9 mouse cellular contexts compared by ENCODE assay signal in genomic region chr15:91192223-91192598, GRCm38 (mm10). TPM values are rescaled to one million over a fixed set of nuclear protein-coding genes. Genes with fewer than 3 reads are reported as not detected.
DNase-seq lines count a peak whose midpoint lies in the region; ATAC-seq and TF ChIP-seq lines count a peak whose summit lies in the region.
"Had no signal": no experiment of that assay in that cellular context is flagged by ENCODE, and none has a peak within 500 bp of the region (broad histone marks: within the 10 kb centered on the region; RNA-seq: fewer than 3 reads in every experiment).

No protein-coding gene starts in this region.

- TF ChIP-seq CTCF in bone marrow macrophage, adult 2 months (IDR thresholded peaks at IDR 0.05; ENCODE audit: low read depth, low read length), result no peak

- peak overlapping the region; percentile 67 for H3K9ac ChIP-seq in heart, embryonic 12.5 days
- H3K9ac ChIP-seq in hindbrain, embryonic 13.5 days, result peak overlapping the region; percentile 75

- no peak for TF ChIP-seq POLR2A in bone marrow macrophage, adult 2 months (IDR thresholded peaks at IDR 0.05; ENCODE audit: borderline replicate concordance, low read depth, low read length)

- H3K27me3 ChIP-seq in heart, embryonic 12.5 days (replicated peaks), result no peaks in the 10 kb centered on the region
- no peaks in the 10 kb centered on the region for H3K27me3 ChIP-seq in hindbrain, embryonic 13.5 days
- H3K27me3 ChIP-seq: CH12.LX had no signal

- peak overlapping the region; percentile 75 for H3K4me2 ChIP-seq in heart, embryonic 12.5 days
- peak overlapping the region; percentile 90 for H3K4me2 ChIP-seq in hindbrain, embryonic 13.5 days

- H3K4me1 ChIP-seq in heart, embryonic 12.5 days (replicated peaks), result peaks cover 5% of the 10 kb centered on the region
- H3K4me1 ChIP-seq in bone marrow macrophage, adult 2 months (ENCODE audit: control insufficient read depth, insufficient read depth, low read length), result peaks cover 29% of the 10 kb centered on the region
- H3K4me1 ChIP-seq in hindbrain, embryonic 13.5 days (replicated peaks), result peaks cover 27% of the 10 kb centered on the region

- no peak for DNase-seq in heart, adult 8-10 months (ENCODE audit: low spot score)
- DNase-seq in mesoderm, embryonic 11.5 days (ENCODE audit: low read depth, low spot score), result peak; percentile 33
- DNase-seq in cerebellum, postnatal 36 days, result no peak
- DNase-seq in thymus, postnatal 14 days, result no peak
- no peak for DNase-seq in gastrocnemius, adult 8-10 months (ENCODE audit: low spot score in 2 of 2)

- H3K9me3 ChIP-seq in heart, embryonic 12.5 days (replicated peaks), result no peaks in the 10 kb centered on the region
- no peaks in the 10 kb centered on the region for H3K9me3 ChIP-seq in hindbrain, embryonic 13.5 days

- ATAC-seq in heart, embryonic 12.5 days (ENCODE audit: insufficient number of reproducible peaks, low FRiP score), result peak; percentile 15; the same call in 1 of the 2 replicates
- peak; percentile 46 for ATAC-seq in hindbrain, embryonic 13.5 days (ENCODE audit: low FRiP score)

- WGBS in heart, embryonic 12.5 days, result 11% methylated on average over 7 of the region's 7 CpGs
- 13% methylated on average over 7 of the region's 7 CpGs for WGBS in hindbrain, embryonic 13.5 days

- H3K27ac ChIP-seq in heart, embryonic 12.5 days (ENCODE audit: poor library complexity, severe bottlenecking), result peak overlapping the region; percentile 74
- peak overlapping the region; percentile 79 for H3K27ac ChIP-seq in bone marrow macrophage, adult 2 months (ENCODE audit: insufficient read depth, low read depth, low read length)
- H3K27ac ChIP-seq in hindbrain, embryonic 13.5 days, result peak overlapping the region; percentile 85

- no peaks in the 10 kb centered on the region for H3K36me3 ChIP-seq in heart, embryonic 12.5 days
- H3K36me3 ChIP-seq in hindbrain, embryonic 13.5 days, result no peaks in the 10 kb centered on the region

- peak overlapping the region; percentile 61 for H3K4me3 ChIP-seq in heart, embryonic 12.5 days
- peak overlapping the region; percentile 85 for H3K4me3 ChIP-seq in bone marrow macrophage, adult 2 months (ENCODE audit: insufficient read depth, low read length)
- H3K4me3 ChIP-seq in hindbrain, embryonic 13.5 days, result peak overlapping the region; percentile 53

RNA-seq across cellular contexts. Expression of gene Abcd2, which starts 0.6 kb away (rescaled TPM):
- 0.92 and 1.1 TPM in 2 replicates for polyA plus RNA-seq in heart, embryonic 12.5 days (2016; fragmentation: Nextera tagmentation; extraction: Ambion mirVana)
- 1 to 10 TPM; 4.3 to 4.8 (median 4.5) TPM for total RNA-seq in heart, adult 8-10 months (2022)
- polyA plus RNA-seq in bone marrow macrophage, adult 2 months (2012; ENCODE audit: insufficient read depth, insufficient read length, missing spikeins), result 20.8 and 21.6 TPM in 2 replicates
- 10.3 and 10.6 TPM in 2 replicates for polyA plus RNA-seq in hindbrain, embryonic 13.5 days (2015; fragmentation: Nextera tagmentation; extraction: Ambion mirVana)
- total RNA-seq in gastrocnemius, adult 8-10 months (2022), result 10 to 100 TPM; 16.7 to 20.6 (median 19.1) TPM
- total RNA-seq: CH12.LX had no signal

RNA-seq across cellular contexts. Expression of gene CN725425, which starts 7.1 kb away (rescaled TPM):
- not detected in 2 replicates for polyA plus RNA-seq in heart, embryonic 12.5 days (2016; fragmentation: Nextera tagmentation; extraction: Ambion mirVana)
- 1 to 10 TPM in 2 of 4 experiments, under 1 TPM in 2; 0.82 to 1.1 (median 1.0) TPM for total RNA-seq in heart, adult 8-10 months (2022)
- polyA plus RNA-seq in bone marrow macrophage, adult 2 months (2012; ENCODE audit: insufficient read depth, insufficient read length, missing spikeins), result not detected in 2 replicates
- polyA plus RNA-seq in hindbrain, embryonic 13.5 days (2015; fragmentation: Nextera tagmentation; extraction: Ambion mirVana), result not detected in 2 replicates
- total RNA-seq in gastrocnemius, adult 8-10 months (2022), result under 1 TPM in 1 of 4 experiments, not detected in 3; 0.17 TPM
- total RNA-seq: CH12.LX had no signal
